Mouse (Mus musculus): Measurements from ENCODE around the gene Phf20. TPM values are rescaled to one million over a fixed set of nuclear protein-coding genes. Genes with fewer than 3 reads are reported as not detected.
"Not testable (repeated sequence)": the region's sequence is repeated elsewhere in the genome, so short reads cannot be mapped to it uniquely, and the experiment has no call there.

The Phf20 gene
- polyA plus RNA-seq, 1 experiment from 2014 or later = 44.8 TPM

- no peak overlapping the region for H3K4me3 ChIP-seq (ENCODE audit: low read depth, low read length)
- TF ChIP-seq EP300 (IDR thresholded peaks at IDR 0.05) (no peak), CTCF (IDR thresholded peaks at IDR 0.05) (no peak)
- H3K27me3 ChIP-seq (replicated peaks; ENCODE audit: insufficient read depth, low read length) = no peaks in the 10 kb centered on the region
- ATAC-seq (no peak), DNase-seq (ENCODE audit: low spot score) (no peak)
- no peak overlapping the region for H3K27ac ChIP-seq (ENCODE audit: low read length)
- H3K9me3 ChIP-seq (ENCODE audit: low read length) = no peaks in the 10 kb centered on the region
- H3K9ac ChIP-seq (replicated peaks; ENCODE audit: low read depth) = no peak overlapping the region
- H3K4me1 ChIP-seq (ENCODE audit: insufficient read depth, low read depth, low read length) = peaks cover 9% of the 10 kb centered on the region; the same call in 1 of the 2 replicates
- 0 out of 2 replicates have a peak, but pooled peaks cover 9% of the 10 kb centered on the region for H3K36me3 ChIP-seq (ENCODE audit: insufficient read depth, low read length)
- WGBS = 80% methylated on average over 2 of the region's 2 CpGs
- no peak overlapping the region for H3K4me2 ChIP-seq (replicated peaks; ENCODE audit: low read depth, low read length)
These were observed 14.7 kb upstream of the Phf20 start for GRCm38 (mm10) chr2:156181592-156181991.

- not testable (repeated sequence) for H3K4me2 ChIP-seq (replicated peaks; ENCODE audit: low read depth, low read length); H3K9ac ChIP-seq (replicated peaks; ENCODE audit: low read depth); DNase-seq (ENCODE audit: low spot score); H3K27ac ChIP-seq (ENCODE audit: low read length); H3K4me1 ChIP-seq (ENCODE audit: insufficient read depth, low read depth, low read length); ATAC-seq; H3K27me3 ChIP-seq (replicated peaks; ENCODE audit: insufficient read depth, low read length); H3K36me3 ChIP-seq (ENCODE audit: insufficient read depth, low read length); H3K9me3 ChIP-seq (ENCODE audit: low read length); H3K4me3 ChIP-seq (ENCODE audit: low read depth, low read length)
- WGBS = 53% methylated on average over 7 of the region's 7 CpGs
These were observed 7.0 kb upstream of the Phf20 start for GRCm38 (mm10) chr2:156189241-156189640.

- ATAC-seq (peak; percentile 30), DNase-seq (ENCODE audit: low spot score) (no peak)
- H3K9me3 ChIP-seq (ENCODE audit: low read length) = no peaks in the 10 kb centered on the region
- TF ChIP-seq CTCF (IDR thresholded peaks at IDR 0.05) (no peak), EP300 (IDR thresholded peaks at IDR 0.05) (no peak)
- H3K9ac ChIP-seq (replicated peaks; ENCODE audit: low read depth) = no peak overlapping the region
- no peaks in the 10 kb centered on the region for H3K27me3 ChIP-seq (replicated peaks; ENCODE audit: insufficient read depth, low read length)
- H3K4me1 ChIP-seq (ENCODE audit: insufficient read depth, low read depth, low read length) = no peaks in the 10 kb centered on the region
- H3K36me3 ChIP-seq (ENCODE audit: insufficient read depth, low read length) = no peaks in the 10 kb centered on the region
- no peak overlapping the region for H3K4me2 ChIP-seq (replicated peaks; ENCODE audit: low read depth, low read length)
- WGBS = 69% methylated on average over 14 of the region's 14 CpGs
- H3K4me3 ChIP-seq (ENCODE audit: low read depth, low read length) = no peak overlapping the region
- H3K27ac ChIP-seq (ENCODE audit: low read length) = no peak overlapping the region
These were observed 6.0 kb upstream of the Phf20 start for GRCm38 (mm10) chr2:156190004-156190896.

- WGBS = 78% methylated on average over 2 of the region's 2 CpGs
- H3K9me3 ChIP-seq (ENCODE audit: low read length) = no peaks in the 10 kb centered on the region
- no peak overlapping the region for H3K9ac ChIP-seq (replicated peaks; ENCODE audit: low read depth)
- DNase-seq (ENCODE audit: low spot score) (no peak), ATAC-seq (no peak)
- no peak overlapping the region for H3K4me3 ChIP-seq (ENCODE audit: low read depth, low read length)
- no peak overlapping the region for H3K4me2 ChIP-seq (replicated peaks; ENCODE audit: low read depth, low read length)
- no peaks in the 10 kb centered on the region for H3K4me1 ChIP-seq (ENCODE audit: insufficient read depth, low read depth, low read length)
- no peaks in the 10 kb centered on the region for H3K36me3 ChIP-seq (ENCODE audit: insufficient read depth, low read length)
- no peak overlapping the region for H3K27ac ChIP-seq (ENCODE audit: low read length)
- TF ChIP-seq CTCF (IDR thresholded peaks at IDR 0.05) = peak; percentile 23; the same call in 1 of the 2 replicates
- TF ChIP-seq EP300 (IDR thresholded peaks at IDR 0.05) = no peak
- H3K27me3 ChIP-seq (replicated peaks; ENCODE audit: insufficient read depth, low read length) = no peaks in the 10 kb centered on the region
These were observed 4.7 kb upstream of the Phf20 start for GRCm38 (mm10) chr2:156191540-156191939.

- WGBS = 86% methylated on average over 2 of the region's 2 CpGs
- H3K27me3 ChIP-seq (replicated peaks; ENCODE audit: insufficient read depth, low read length) = no peaks in the 10 kb centered on the region
- DNase-seq (ENCODE audit: low spot score) (no peak), ATAC-seq (no peak)
- no peaks in the 10 kb centered on the region for H3K36me3 ChIP-seq (ENCODE audit: insufficient read depth, low read length)
- H3K9ac ChIP-seq (replicated peaks; ENCODE audit: low read depth) = no peak overlapping the region
- H3K9me3 ChIP-seq (ENCODE audit: low read length) = no peaks in the 10 kb centered on the region
- H3K4me2 ChIP-seq (replicated peaks; ENCODE audit: low read depth, low read length) = no peak overlapping the region
- H3K4me3 ChIP-seq (ENCODE audit: low read depth, low read length) = no peak overlapping the region
- TF ChIP-seq EP300 (IDR thresholded peaks at IDR 0.05) = no peak
- no peak for TF ChIP-seq CTCF (IDR thresholded peaks at IDR 0.05)
- no peaks in the 10 kb centered on the region for H3K4me1 ChIP-seq (ENCODE audit: insufficient read depth, low read depth, low read length)
- H3K27ac ChIP-seq (ENCODE audit: low read length) = no peak overlapping the region
These were observed 4.2 kb upstream of the Phf20 start for GRCm38 (mm10) chr2:156192068-156192467.

- WGBS = 79% methylated on average over 3 of the region's 3 CpGs
- Histone ChIP-seq H3K4me3 (ENCODE audit: low read depth, low read length) (no peak overlapping the region), H3K4me1 (ENCODE audit: insufficient read depth, low read depth, low read length) (peaks cover 4% of the 10 kb centered on the region; the same call in 1 of the 2 replicates), H3K27me3 (replicated peaks; ENCODE audit: insufficient read depth, low read length) (no peaks in the 10 kb centered on the region), H3K36me3 (ENCODE audit: insufficient read depth, low read length) (no peaks in the 10 kb centered on the region), H3K9ac (replicated peaks; ENCODE audit: low read depth) (no peak overlapping the region), H3K9me3 (ENCODE audit: low read length) (no peaks in the 10 kb centered on the region), H3K4me2 (replicated peaks; ENCODE audit: low read depth, low read length) (no peak overlapping the region), H3K27ac (ENCODE audit: low read length) (no peak overlapping the region)
- DNase-seq (ENCODE audit: low spot score) (no peak), ATAC-seq (no peak)
- TF ChIP-seq EP300 (IDR thresholded peaks at IDR 0.05) (no peak), CTCF (IDR thresholded peaks at IDR 0.05) (no peak)
These were observed 3.0 kb upstream of the Phf20 start for GRCm38 (mm10) chr2:156193066-156193862.

Data from lung, postnatal 0 days (tissue).